Mouse (Mus musculus): Measurements from ENCODE around the gene Atg9b.
"Not testable (repeated sequence)": the region's sequence is repeated elsewhere in the genome, so short reads cannot be mapped to it uniquely, and the experiment has no call there.

The Atg9b gene

GRCm38 (mm10) chr5:24405389-24405876 is 13.5 kb upstream of the Atg9b start:
- no peak for DNase-seq (ENCODE audit: low spot score in 2 of 2)

- DNase-seq (ENCODE audit: low spot score in 2 of 2): no peak
Measured at GRCm38 (mm10) chr5:24404594-24405360, 12.8 kb upstream of the Atg9b start.

- no peak for DNase-seq (ENCODE audit: low spot score in 2 of 2)
Measured at GRCm38 (mm10) chr5:24401969-24402368, 10.0 kb upstream of the Atg9b start.

GRCm38 (mm10) chr5:24400911-24401605 is 9.1 kb upstream of the Atg9b start:
- DNase-seq (ENCODE audit: low spot score in 2 of 2): no peak

GRCm38 (mm10) chr5:24400362-24400761 is 8.4 kb upstream of the Atg9b start:
- no peak for DNase-seq (ENCODE audit: low spot score in 2 of 2)

GRCm38 (mm10) chr5:24399686-24400085 is 7.7 kb upstream of the Atg9b start:
- no peak for DNase-seq (ENCODE audit: low spot score in 2 of 2)

- not testable (repeated sequence) for DNase-seq (ENCODE audit: low spot score in 2 of 2)
Measured at GRCm38 (mm10) chr5:24396254-24396653, 4.3 kb upstream of the Atg9b start.

GRCm38 (mm10) chr5:24394165-24394894 is 2.4 kb upstream of the Atg9b start:
- DNase-seq (ENCODE audit: low spot score in 2 of 2): peak; percentile 98 to 99

- peak; percentile 79 to 86 for DNase-seq (ENCODE audit: low spot score in 2 of 2)
Measured at GRCm38 (mm10) chr5:24393392-24393997, 1.6 kb upstream of the Atg9b start, which contains the start of gene Abcb8. Abcb8 (plus strand) TSS chr5:24393663.

GRCm38 (mm10) chr5:24392724-24393123 is 781 bp upstream of the Atg9b start:
- no peak for DNase-seq (ENCODE audit: low spot score in 2 of 2)

- no peak for DNase-seq (ENCODE audit: low spot score in 2 of 2)
Measured at GRCm38 (mm10) chr5:24389658-24390020, 2.3 kb downstream of the Atg9b start.

GRCm38 (mm10) chr5:24389011-24389657 is 2.8 kb downstream of the Atg9b start:
- peak; percentile 26 to 55 for DNase-seq (ENCODE audit: low spot score in 2 of 2)

GRCm38 (mm10) chr5:24388246-24388915 is 3.6 kb downstream of the Atg9b start:
- no peak for DNase-seq (ENCODE audit: low spot score in 2 of 2)

GRCm38 (mm10) chr5:24387264-24388241 is 4.4 kb downstream of the Atg9b start:
- peak in 1 of 2 experiments; percentile 64 for DNase-seq (ENCODE audit: low spot score in 2 of 2)

- DNase-seq (ENCODE audit: low spot score in 2 of 2): no peak
Measured at GRCm38 (mm10) chr5:24385887-24386550, 5.9 kb downstream of the Atg9b start.

GRCm38 (mm10) chr5:24385374-24385773 is 6.6 kb downstream of the Atg9b start:
- no peak for DNase-seq (ENCODE audit: low spot score in 2 of 2)

- peak; percentile 79 to 90 for DNase-seq (ENCODE audit: low spot score in 2 of 2)
Measured at GRCm38 (mm10) chr5:24384407-24384806, 7.5 kb downstream of the Atg9b start.

- DNase-seq (ENCODE audit: low spot score in 2 of 2): peak; percentile 86 to 89
Measured at GRCm38 (mm10) chr5:24383026-24383859, 8.7 kb downstream of the Atg9b start.

Data from heart, adult 9 months (tissue).